Mouse (Mus musculus) cerebellum, postnatal 36 days (tissue): ENCODE data around the gene Pald1.

Source experiments
- DNase-seq, 2 experiments: peaks; one replicate each; pipeline ENCODE4 v3.0.0; 2021 to 2022; ENCODE audit warnings: mixed read lengths in 2 of 2

The Pald1 gene

GRCm38 (mm10) chr10:61402480-61402879 lies 19.1 kb upstream of the Pald1 start:
- DNase-seq, result no peak

DNA sequence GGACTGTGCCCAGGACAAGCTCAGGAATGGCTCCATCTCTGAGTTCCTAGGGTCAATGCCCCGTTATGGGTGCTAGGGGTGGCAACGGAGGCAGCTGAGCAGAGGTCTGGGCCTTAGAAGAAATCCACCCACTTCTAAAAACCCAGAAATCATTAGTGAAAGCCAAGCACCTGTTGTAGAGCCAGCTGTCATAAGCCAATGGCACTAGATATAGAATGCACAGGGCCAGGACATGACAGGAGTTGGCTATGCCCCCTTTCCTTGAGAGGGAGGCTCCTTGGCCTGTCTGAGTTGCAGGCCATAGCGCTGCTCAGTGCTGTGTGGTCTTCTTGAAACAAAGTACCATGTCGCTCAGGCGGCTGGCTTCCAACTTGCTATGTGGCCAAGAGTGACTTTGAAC lies 17.1 kb upstream of the Pald1 start:
- no peak for DNase-seq

- DNase-seq, result peak; percentile 63 to 74
Observed at GRCm38 (mm10) chr10:61399156-61399734, 15.9 kb upstream of the Pald1 start.

DNA sequence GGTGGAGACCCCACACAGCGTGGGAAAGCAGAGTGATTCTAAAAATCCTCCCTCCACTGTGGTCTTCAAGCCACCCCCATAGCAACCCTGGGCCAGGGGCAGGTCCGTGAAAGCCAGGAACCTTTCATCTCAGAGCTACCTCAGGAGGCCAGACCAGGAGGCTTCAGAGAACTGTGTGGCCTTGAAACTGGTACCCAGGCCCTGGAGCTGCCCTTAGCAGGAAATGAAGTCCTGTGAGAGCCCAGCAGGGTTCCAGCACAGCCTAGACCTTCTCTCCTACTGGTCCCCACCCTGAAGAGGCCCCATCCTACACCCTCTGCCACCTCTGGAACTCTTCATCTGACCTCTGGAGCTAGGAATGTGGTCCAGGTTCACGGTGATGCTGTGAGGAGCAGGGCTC lies 14.8 kb upstream of the Pald1 start:
- no peak for DNase-seq

DNA sequence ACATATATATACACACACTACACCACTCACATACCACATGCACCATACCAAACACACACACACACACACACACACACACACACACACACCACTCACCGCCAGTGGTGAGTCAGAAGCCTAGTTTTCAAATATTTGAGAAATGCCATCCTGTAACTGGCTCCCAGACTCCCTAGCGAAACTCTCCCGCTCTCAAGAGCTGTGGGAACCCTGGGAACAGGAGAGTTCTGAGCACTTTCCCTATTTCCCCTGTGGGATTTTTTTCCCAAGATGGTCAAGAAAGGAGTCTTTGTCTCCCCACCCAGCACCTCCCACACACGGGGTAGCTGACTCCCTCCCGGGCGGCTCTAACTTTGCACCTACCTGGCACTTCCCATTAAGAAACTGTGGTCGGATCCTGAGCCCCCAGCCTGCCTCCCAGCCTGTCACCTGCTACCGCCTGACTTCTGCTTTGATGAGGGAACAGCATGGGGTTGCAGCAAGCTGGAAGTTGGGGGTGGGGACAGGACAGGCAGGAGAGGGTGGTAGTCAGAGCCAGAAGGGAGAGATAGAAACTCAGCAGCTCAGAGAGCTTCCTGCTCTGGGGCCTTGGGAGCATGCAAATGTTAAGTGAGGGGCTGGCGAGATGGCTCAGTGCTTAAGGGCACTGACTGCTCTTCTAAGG lies 11.3 kb upstream of the Pald1 start:
- DNase-seq, result no peak

GRCm38 (mm10) chr10:61392584-61392983 lies 9.3 kb upstream of the Pald1 start:
- no peak for DNase-seq

- no peak for DNase-seq
Observed at GRCm38 (mm10) chr10:61390148-61390547, 6.8 kb upstream of the Pald1 start.

DNA sequence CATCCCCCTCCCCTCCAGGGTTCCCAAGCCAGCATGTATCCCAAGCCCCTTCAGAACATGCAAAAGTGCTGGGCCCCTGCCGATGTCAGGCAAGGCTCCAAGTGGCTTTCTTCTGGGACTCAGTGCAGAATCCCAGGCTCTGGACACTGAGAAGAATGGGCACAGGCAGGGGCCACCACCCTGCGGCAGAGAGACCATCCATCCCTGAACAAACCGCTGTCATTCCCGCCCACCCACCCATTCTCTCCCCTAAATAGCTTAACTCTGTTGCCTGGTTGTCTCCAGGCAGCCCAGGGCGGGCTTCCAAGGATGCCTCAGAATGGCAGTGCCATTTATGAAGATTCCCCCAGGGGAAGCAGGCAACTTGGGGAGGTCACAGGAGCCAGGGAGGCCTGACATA lies 5.7 kb upstream of the Pald1 start:
- no peak for DNase-seq

DNA sequence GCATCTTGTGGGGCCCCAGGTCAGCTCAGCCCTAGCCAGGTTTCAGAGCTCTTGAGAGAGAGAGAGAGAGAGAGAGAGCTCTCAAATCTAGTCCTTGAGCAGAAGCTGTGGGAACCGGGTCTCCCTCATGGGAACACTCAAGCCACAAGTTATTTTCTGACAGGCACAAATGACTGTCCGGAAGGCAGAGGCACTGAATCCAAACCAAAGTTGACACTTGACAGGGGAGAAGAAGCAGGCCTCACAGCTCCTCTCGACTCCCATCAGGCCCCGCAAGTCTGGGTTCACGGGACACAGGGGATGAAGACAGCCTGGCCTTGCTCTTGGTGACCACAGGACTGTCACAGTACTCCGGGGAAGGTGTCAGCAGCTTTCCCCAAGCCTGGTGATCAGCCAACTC lies 3.0 kb upstream of the Pald1 start:
- no peak for DNase-seq

- no peak for DNase-seq
Observed at GRCm38 (mm10) chr10:61385174-61385573, 1.8 kb upstream of the Pald1 start.

- no peak for DNase-seq
Observed at GRCm38 (mm10) chr10:61383715-61384047, 351 bp upstream of the Pald1 start.

DNA sequence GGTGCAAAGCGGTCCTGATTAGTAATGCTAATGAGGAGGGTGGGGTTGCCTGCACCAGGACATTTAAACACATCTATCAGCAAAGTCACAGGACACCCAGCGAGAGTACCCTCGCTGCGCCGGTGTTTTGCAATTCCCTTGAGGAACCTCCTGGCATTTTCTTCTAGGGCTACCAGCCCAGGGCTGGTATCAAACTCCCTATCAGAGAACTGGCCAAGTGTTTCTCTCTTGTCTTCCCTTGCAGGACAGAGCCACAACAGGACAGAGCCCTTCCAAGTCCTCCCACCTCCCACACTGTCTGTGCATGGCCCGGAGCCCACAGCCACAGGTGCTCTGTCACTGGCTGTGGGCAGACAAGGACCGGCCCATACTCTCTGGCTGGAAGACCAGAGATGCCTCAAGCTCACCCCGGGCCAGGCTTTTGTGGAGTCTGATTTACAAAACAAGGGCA lies 1.0 kb downstream of the Pald1 start:
- DNase-seq, result no peak

DNA sequence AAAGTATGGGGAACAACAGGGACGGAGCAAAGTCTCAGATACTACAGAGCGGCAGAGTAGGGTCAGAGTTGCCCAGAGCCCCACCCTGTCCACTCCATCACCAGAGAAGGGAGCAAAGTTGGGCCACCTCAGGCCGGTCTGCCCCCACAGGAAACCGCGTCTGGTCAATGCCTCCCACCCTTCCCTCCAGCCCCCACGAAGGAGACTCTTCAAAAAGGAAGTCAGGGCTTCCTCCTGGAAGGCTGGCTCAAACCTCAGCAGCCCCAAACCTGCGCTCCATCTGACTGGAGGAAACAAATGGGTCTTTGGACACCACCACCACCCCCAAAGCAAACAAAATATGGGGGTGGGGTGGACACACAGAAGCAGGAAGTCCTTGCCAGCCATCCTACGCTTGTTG lies 1.5 kb downstream of the Pald1 start:
- no peak for DNase-seq

GRCm38 (mm10) chr10:61380186-61380585 lies 3.1 kb downstream of the Pald1 start:
- DNase-seq, result no peak

- DNase-seq, result no peak
Observed at GRCm38 (mm10) chr10:61379340-61380040, 3.8 kb downstream of the Pald1 start.

GRCm38 (mm10) chr10:61378698-61379097 lies 4.6 kb downstream of the Pald1 start:
- no peak for DNase-seq

DNA sequence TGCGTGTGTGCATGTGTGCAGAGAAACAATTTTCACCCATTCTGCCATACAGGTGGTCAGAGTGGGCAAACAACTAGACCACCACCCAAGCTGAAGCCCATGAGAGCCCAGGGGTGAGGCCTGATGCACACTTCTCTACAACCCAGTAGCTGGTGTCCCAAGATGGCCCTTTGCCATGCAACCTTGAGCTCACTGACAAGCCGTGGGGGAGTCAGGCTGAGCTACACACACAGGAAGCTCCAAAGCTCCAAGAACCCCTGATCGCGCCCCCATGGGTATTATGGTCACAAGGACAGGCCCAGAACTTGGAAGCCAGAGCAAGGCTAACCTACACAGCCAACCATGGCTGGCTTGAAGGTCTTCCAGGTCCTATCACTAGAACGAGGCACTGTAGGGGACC lies 5.3 kb downstream of the Pald1 start:
- DNase-seq, result no peak

DNA sequence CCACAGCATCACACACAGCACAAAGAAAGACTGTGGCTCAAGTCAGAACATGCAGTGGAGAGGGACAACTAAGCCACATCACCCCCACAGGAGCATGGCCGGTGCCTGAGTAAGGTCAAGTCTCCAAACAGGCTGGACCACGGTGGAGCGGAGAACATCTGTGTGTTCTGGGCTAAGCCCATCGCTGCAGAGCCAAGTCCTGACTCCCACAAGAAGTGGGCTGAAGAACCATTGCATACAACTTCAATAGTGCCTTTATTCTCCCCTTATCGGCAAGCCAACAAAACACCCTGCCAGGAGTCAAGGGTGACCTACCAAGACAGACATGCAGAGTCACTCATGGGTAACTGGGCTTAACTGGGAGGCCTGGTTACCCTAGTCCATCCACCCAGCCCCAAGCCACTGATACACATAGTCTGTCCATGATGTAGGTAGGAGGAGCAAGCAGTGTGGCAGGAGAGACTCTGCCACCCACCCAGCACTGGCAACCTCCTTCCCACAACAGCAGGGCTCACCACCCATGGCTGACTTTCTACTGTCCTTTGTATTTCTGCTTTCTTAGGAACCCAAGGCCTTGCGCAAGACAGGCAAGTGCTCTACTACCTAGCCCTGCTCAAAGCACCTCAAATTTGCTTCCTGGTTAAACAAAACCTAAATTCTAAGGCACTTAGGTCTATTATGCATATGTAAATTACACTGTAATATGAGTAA lies 8.4 kb downstream of the Pald1 start:
- DNase-seq, result no peak

- no peak for DNase-seq
Observed at GRCm38 (mm10) chr10:61374076-61374475, 9.3 kb downstream of the Pald1 start.

DNA sequence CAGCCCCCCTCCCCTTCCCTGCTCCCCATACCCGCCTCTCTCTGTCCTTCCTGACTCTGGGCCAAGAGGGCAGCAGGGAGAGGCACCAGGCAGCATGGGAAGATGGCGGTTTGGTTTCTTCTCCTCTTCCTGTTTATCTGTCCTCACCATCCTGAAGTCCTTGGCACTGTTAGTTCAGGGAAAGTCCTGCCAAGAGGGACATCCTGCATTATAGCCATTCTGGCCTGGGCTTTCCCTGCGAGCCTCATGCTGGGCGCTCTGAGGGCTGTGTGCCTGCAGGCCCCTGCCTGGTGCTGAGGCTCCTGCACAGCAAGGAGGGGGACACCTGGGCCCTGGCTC lies 10.8 kb downstream of the Pald1 start:
- peak; percentile 67 to 70 for DNase-seq

DNA sequence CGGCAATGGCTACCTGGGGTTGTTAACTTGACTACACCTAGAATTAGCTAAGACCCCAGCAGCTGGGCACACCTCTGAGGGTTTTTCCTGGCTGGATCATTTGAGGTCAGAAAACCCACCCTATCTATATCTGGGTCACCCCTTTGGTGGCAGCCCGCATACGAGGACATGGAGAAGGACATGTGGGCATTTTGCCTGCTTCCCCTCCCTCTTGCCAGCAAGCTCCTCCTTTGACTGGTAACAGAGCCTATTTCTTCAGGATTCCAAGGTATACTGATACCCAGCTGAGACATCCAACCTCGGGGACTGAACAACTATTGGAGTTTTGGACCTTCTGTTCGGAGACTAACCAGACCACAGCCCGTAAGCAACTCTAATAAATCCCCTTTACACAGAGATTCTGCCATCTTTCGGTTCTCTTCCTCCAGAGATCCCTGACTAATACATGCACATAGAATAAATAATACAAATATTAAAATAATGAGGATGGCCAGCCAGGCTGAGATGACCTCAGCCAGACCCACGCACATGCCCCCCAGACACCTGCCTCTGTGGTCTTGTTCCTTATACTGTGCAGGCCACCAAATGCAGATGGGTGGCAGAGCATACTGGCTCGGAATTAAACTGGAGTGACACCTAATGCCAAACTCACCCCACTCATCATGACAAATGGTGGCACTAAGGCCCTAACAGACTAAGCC lies 11.3 kb downstream of the Pald1 start:
- no peak for DNase-seq

- no peak for DNase-seq
Observed at GRCm38 (mm10) chr10:61370273-61370979, 12.9 kb downstream of the Pald1 start.

GRCm38 (mm10) chr10:61369755-61370154 lies 13.6 kb downstream of the Pald1 start:
- DNase-seq, result no peak
